Mouse (Mus musculus): ENCODE data around the gene Rpl3. TPM values are rescaled to one million over a fixed set of nuclear protein-coding genes. Genes with fewer than 3 reads are reported as not detected.

The Rpl3 gene
- polyA plus RNA-seq, 1 experiment, result 298 TPM

DNA sequence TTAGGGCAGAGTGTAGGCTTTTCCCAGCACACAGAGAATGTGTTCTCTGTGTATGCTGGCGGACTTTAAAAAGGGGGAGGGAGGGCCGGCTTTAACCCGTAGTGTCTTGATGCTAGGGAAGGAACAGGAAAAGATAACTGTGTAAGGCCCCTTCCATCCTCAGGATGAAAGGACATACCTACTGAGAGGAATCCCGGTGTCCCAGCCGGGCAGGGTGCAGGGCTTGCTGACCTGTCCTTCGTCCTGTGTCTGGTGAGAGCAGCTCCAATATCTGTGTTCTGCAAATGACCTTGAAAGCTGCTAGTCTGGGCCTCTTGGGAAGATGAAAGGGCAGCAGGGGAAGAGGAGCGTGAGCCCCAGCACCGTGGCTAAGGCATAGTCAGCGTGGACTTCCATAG, 42.8 kb upstream of the Rpl3 start:
- 30% methylated on average over 9 of the region's 9 CpGs for WGBS
- no peak for TF ChIP-seq CTCF (IDR thresholded peaks at IDR 0.05; ENCODE audit: extremely low read depth, insufficient read length, insufficient replicate concordance, low read depth, low read length)
- TF ChIP-seq POLR2A (IDR thresholded peaks at IDR 0.05; ENCODE audit: low read depth, low read length), result no peak
- Histone ChIP-seq H3K27me3 (ENCODE audit: control insufficient read depth, insufficient read depth, low read length) (no peaks in the 10 kb centered on the region), H3K4me1 (ENCODE audit: control insufficient read depth, insufficient read depth, insufficient read length, low read length) (peaks cover 15% of the 10 kb centered on the region), H3K4me3 (ENCODE audit: low read depth, low read length) (peak overlapping the region; percentile 17), H3K27ac (ENCODE audit: insufficient read depth, low read depth, low read length) (peak overlapping the region; percentile 83), H3K36me3 (ENCODE audit: control insufficient read depth, insufficient read depth, low read length) (no peaks in the 10 kb centered on the region)

DNA sequence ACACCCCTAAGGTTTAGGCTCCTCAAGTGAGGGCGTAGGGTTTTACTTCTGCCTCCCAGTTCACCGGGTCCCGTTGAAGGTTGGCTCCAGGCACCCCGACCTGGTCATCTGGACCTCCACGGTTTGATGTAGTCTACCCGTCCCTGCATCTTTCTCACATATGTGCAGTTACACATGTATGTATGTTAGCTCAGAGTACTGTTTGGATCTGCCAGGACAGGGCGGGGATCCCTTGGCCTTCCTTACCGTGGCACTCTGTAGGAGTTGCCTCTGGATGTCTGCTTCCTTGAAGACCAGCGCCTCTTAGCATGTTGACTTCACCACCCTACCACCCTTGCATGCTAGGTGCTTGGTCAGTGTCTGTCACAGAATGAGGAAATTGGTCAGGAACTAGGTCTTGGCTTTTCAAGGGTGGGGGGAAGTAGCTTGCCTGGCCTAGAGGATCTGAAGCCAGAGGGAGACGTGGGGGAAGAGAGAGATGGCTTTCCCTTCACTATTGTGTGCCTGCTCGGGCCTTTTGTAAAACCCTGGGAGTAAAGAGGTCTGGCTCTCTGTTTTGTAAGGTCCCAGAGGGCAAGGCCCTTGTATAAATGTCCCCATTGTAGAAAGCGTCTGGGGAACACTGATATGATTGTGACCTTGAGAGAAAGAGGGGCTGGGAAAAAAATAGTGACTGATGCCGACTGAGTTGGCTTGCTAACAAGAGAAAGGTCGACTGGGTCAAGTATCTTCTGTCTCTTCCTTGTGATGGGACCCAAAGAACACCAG, 42.2 kb upstream of the Rpl3 start:
- 2% methylated on average over 14 of the region's 14 CpGs for WGBS
- TF ChIP-seq POLR2A (IDR thresholded peaks at IDR 0.05; ENCODE audit: low read depth, low read length) (no peak; the same call in 1 of the 2 replicates), CTCF (IDR thresholded peaks at IDR 0.05; ENCODE audit: extremely low read depth, insufficient read length, insufficient replicate concordance, low read depth, low read length) (no peak)
- Histone ChIP-seq H3K4me3 (ENCODE audit: low read depth, low read length) (peak overlapping the region; percentile 70), H3K27ac (ENCODE audit: insufficient read depth, low read depth, low read length) (peak overlapping the region; percentile 83), H3K4me1 (ENCODE audit: control insufficient read depth, insufficient read depth, insufficient read length, low read length) (peaks cover 15% of the 10 kb centered on the region), H3K27me3 (ENCODE audit: control insufficient read depth, insufficient read depth, low read length) (no peaks in the 10 kb centered on the region), H3K36me3 (ENCODE audit: control insufficient read depth, insufficient read depth, low read length) (no peaks in the 10 kb centered on the region)

DNA sequence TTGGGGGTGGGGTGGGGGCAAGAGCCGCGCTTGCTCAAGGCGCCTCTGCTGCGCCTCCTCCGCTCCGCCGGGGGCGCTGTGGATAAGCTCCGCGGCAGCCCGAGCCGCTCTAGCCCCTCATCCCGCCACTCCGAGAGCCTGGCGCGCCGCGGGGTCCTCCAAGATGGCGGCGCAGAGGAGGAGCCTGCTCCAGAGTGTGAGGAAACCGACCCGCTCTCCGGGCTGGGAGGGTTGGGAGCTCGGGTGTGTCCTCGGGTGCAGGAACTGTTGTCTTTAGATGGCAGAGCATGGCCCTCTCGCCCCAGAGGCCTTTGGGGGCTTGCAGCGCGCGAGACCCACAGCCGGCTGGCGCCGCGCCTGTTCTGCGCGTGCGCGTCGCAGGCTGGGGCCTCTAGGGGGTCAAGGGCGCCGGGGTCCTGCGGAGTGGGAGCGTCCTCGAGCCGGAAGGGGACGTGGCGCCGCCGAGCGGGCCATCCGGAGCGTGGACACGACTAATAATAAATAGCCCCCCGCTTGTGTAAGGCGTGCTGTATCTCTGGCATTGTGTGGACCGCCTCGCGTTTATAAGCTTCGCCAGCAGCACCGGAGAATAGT, 41.4 kb upstream of the Rpl3 start, which contains the start of gene Tab1:
TSS of gene Tab1 (plus strand) at position 135 of the 594 bp plus-strand sequence.
- Histone ChIP-seq H3K4me3 (ENCODE audit: low read depth, low read length) (peak within 1 kb of the TSS; percentile 70), H3K27me3 (ENCODE audit: control insufficient read depth, insufficient read depth, low read length) (no peaks in the 10 kb centered on the region), H3K27ac (ENCODE audit: insufficient read depth, low read depth, low read length) (peak within 1 kb of the TSS; percentile 83), H3K4me1 (ENCODE audit: control insufficient read depth, insufficient read depth, insufficient read length, low read length) (peaks cover 15% of the 10 kb centered on the region), H3K36me3 (ENCODE audit: control insufficient read depth, insufficient read depth, low read length) (no peaks in the 10 kb centered on the region)
- TF ChIP-seq CTCF (IDR thresholded peaks at IDR 0.05; ENCODE audit: extremely low read depth, insufficient read length, insufficient replicate concordance, low read depth, low read length) (peak; percentile 67), POLR2A (IDR thresholded peaks at IDR 0.05; ENCODE audit: low read depth, low read length) (peak; percentile 51)
- under 1% methylated on average over 59 of the region's 59 CpGs for WGBS

DNA sequence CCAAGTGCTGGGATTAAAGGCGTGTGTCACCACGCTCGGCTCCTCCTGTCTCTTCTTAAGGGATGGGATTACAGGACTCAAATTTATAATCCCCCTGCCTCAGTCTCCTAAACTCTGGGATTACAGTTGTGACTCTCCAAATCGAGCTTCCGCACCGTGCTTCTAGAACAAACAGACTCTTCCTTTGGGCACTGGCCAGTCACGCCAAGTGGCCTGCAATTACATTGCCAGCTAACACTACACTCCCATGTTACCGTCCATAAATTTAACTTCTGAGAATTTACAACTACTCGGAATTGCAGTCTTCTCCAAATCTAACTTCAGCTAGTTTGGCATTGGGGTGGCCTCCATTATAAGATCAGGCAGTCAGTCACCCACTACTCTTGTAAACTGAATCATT, 40.8 kb upstream of the Rpl3 start:
- Histone ChIP-seq H3K27me3 (ENCODE audit: control insufficient read depth, insufficient read depth, low read length) (no peaks in the 10 kb centered on the region), H3K4me3 (ENCODE audit: low read depth, low read length) (no peak overlapping the region), H3K27ac (ENCODE audit: insufficient read depth, low read depth, low read length) (no peak overlapping the region), H3K36me3 (ENCODE audit: control insufficient read depth, insufficient read depth, low read length) (no peaks in the 10 kb centered on the region), H3K4me1 (ENCODE audit: control insufficient read depth, insufficient read depth, insufficient read length, low read length) (peaks cover 15% of the 10 kb centered on the region)
- 61% methylated on average over 9 of the region's 9 CpGs for WGBS
- TF ChIP-seq CTCF (IDR thresholded peaks at IDR 0.05; ENCODE audit: extremely low read depth, insufficient read length, insufficient replicate concordance, low read depth, low read length) (no peak), POLR2A (IDR thresholded peaks at IDR 0.05; ENCODE audit: low read depth, low read length) (no peak)

DNA sequence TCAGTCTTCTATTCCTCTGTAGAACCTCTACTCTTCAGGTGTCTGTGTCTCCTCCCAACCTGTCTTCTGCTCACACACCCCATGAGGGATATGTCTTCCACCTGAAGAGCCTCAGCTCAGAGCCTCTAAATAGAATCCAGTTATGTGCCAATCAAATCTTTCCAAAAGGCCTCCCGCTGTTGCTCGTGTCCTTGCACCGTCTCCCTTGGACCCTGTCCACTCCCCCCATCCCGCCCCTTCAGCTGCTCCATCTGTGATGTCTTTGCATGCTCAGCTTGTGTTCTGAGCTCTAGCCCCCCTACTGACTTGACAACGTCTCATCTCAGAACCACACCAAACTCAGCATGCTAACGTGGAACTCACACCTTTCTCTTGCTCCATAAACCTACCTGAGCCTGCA, 39.8 kb upstream of the Rpl3 start:
- 84% methylated on average over 6 of the region's 6 CpGs for WGBS

DNA sequence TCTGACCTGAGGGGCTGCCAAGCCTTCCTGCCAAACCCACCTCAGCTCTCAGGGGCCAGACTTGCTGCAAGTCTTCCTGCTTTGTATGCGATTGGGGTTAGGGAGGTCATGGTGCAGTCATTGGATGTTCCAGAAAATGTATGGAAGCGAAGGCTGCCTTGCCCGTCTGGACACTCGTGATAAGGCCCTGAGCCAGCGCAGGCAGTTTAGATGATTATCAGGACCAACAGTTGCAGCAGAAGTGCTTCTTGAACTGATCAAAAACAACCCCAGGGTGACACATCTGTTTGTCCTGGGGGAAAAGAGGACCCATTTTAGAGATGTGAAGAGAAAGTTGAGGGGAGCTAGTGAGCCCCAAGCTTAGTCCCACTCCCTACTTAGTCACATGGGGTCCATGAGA, 39.0 kb upstream of the Rpl3 start:
- Histone ChIP-seq H3K36me3 (ENCODE audit: control insufficient read depth, insufficient read depth, low read length) (no peaks in the 10 kb centered on the region), H3K4me3 (ENCODE audit: low read depth, low read length) (no peak overlapping the region), H3K4me1 (ENCODE audit: control insufficient read depth, insufficient read depth, insufficient read length, low read length) (peaks cover 7% of the 10 kb centered on the region), H3K27ac (ENCODE audit: insufficient read depth, low read depth, low read length) (no peak overlapping the region), H3K27me3 (ENCODE audit: control insufficient read depth, insufficient read depth, low read length) (no peaks in the 10 kb centered on the region)
- 40% methylated on average over 5 of the region's 5 CpGs for WGBS
- TF ChIP-seq POLR2A (IDR thresholded peaks at IDR 0.05; ENCODE audit: low read depth, low read length) (no peak), CTCF (IDR thresholded peaks at IDR 0.05; ENCODE audit: extremely low read depth, insufficient read length, insufficient replicate concordance, low read depth, low read length) (no peak)

More for the DNA sequence above, 39.8 kb upstream of the Rpl3 start:
- TF ChIP-seq CTCF (IDR thresholded peaks at IDR 0.05; ENCODE audit: extremely low read depth, insufficient read length, insufficient replicate concordance, low read depth, low read length), result no peak
- no peak for TF ChIP-seq POLR2A (IDR thresholded peaks at IDR 0.05; ENCODE audit: low read depth, low read length)
- Histone ChIP-seq H3K36me3 (ENCODE audit: control insufficient read depth, insufficient read depth, low read length) (no peaks in the 10 kb centered on the region), H3K4me3 (ENCODE audit: low read depth, low read length) (no peak overlapping the region), H3K27me3 (ENCODE audit: control insufficient read depth, insufficient read depth, low read length) (no peaks in the 10 kb centered on the region), H3K27ac (ENCODE audit: insufficient read depth, low read depth, low read length) (no peak overlapping the region), H3K4me1 (ENCODE audit: control insufficient read depth, insufficient read depth, insufficient read length, low read length) (peaks cover 12% of the 10 kb centered on the region)

DNA sequence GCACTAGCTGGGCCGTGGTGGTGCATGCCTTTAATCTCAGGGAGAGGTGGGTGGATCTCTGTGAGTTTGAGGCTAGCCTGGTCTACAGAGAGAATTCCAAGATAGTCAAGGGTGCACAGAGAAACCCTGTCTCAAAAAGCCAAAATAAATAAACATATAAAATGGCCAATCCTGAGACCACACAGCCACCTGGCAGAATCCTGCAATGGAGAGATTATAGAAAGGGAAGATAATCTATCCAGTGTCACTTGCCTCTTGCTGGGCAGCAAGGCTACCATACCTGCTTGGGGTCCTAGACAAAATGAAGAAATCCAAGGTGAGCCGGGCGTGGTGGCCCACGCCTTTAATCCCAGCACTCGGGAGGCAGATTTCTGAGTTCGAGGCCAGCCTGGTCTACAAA, 38.3 kb upstream of the Rpl3 start:
- no peak for TF ChIP-seq CTCF (IDR thresholded peaks at IDR 0.05; ENCODE audit: extremely low read depth, insufficient read length, insufficient replicate concordance, low read depth, low read length)
- TF ChIP-seq POLR2A (IDR thresholded peaks at IDR 0.05; ENCODE audit: low read depth, low read length), result no peak
- Histone ChIP-seq H3K27ac (ENCODE audit: insufficient read depth, low read depth, low read length) (no peak overlapping the region), H3K4me1 (ENCODE audit: control insufficient read depth, insufficient read depth, insufficient read length, low read length) (peaks cover 7% of the 10 kb centered on the region), H3K36me3 (ENCODE audit: control insufficient read depth, insufficient read depth, low read length) (no peaks in the 10 kb centered on the region), H3K4me3 (ENCODE audit: low read depth, low read length) (no peak overlapping the region), H3K27me3 (ENCODE audit: control insufficient read depth, insufficient read depth, low read length) (no peaks in the 10 kb centered on the region)
- WGBS, result 88% methylated on average over 6 of the region's 6 CpGs

Measured in small intestine, adult 2 months (tissue).